Mouse (Mus musculus) liver, postnatal 0 days (tissue): ENCODE data around the gene Mlh1.

Experiments used
- CTCF ChIP-seq: sonication (generic); IDR thresholded peaks from 2 replicates; pipeline ENCODE4 v1.5.1; 2016; ENCODE audit warnings: antibody characterized with exemption, low read depth
- EP300 ChIP-seq: IDR thresholded peaks from 2 replicates; pipeline ENCODE4 v1.6.1; 2016; ENCODE audit warnings: antibody characterized with exemption, low read depth, mild to moderate bottlenecking

DNA sequence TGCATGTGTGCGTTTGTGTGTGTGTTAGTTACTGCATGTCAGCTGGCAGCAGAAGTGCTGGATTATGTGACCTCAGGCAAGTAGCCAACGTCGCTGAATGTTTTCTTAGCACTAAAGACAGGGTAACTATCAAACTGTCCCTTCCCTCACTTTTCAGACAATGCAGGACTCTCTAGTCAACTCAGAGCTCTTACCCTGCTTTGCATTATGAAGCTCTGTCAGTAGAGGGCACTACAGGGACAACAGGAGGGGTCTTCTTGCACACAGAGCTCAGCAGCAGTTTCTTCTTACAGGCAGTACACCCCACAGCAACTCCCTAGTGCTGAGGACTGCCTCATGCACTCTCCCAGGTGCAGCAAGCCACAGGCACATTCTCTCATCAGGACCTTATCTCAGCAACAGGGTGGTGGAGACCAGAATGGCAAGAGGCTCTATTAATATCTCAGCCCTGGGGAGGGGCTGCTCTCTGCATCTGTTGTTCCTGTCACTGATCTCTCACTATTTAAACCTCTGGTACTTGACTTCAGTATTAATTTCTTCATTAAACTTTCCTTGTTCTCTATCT is 23.8 kb downstream of the Mlh1 start:
- peak; percentile 43 for TF ChIP-seq CTCF
- TF ChIP-seq EP300: no peak
